Mouse (Mus musculus): ENCODE data around the gene Stxbp4. TPM values are rescaled to one million over a fixed set of nuclear protein-coding genes. Genes with fewer than 3 reads are reported as not detected.
A peak's percentile ranks its signal among the peaks of the same experiment; 100 is the strongest.

Stxbp4 gene
- polyA plus RNA-seq, 1 experiment from 2014 or later: 1.9 TPM

DNA sequence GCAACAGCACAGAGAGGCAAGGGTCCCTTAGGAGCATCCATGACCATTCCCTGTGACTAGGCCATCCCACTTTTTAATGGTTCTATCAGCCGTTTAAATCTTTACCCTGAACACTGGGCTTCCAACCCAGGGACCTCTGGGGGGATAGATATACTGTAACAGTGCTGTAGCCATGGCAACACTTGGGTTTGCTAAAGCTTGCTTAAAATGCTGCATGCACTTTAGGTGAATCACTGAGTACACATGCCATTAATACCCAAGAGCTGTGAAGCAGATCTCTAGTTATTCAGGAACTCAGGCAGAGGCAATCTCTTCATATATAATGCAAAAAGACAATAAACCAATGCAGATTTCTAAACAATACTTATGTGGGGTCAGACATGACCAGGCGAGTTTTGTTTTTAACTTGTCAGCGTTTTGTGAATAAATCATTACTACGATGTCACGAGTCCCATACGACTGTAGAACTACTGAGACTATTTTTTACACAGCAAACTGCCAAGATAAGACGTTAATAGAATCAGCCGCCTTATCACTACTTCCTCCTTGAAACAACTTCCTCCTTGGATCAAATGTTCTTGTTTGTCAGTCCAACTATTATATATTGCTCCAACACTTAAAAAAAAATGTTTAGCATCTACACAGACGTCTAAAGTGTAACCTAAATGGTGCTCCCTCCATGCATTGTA lies 79.4 kb downstream of the Stxbp4 start:
- 32% methylated on average over 9 of the region's 9 CpGs for WGBS (ENCODE audit: insufficient replicate concordance)
- H3K27me3 ChIP-seq (ENCODE audit: insufficient read depth, low read length): no peaks in the 10 kb centered on the region
- H3K4me1 ChIP-seq (ENCODE audit: insufficient read depth): no peaks in the 10 kb centered on the region
- H3K4me3 ChIP-seq (ENCODE audit: low read depth, low read length): no peak overlapping the region
- H3K27ac ChIP-seq (ENCODE audit: low read depth): no peak overlapping the region
- DNase-seq (no peak), ATAC-seq (no peak)
- H3K36me3 ChIP-seq (replicated peaks; ENCODE audit: insufficient read depth, low read length): no peaks in the 10 kb centered on the region
- H3K4me2 ChIP-seq (ENCODE audit: low read depth, low read length): no peak overlapping the region
- H3K9ac ChIP-seq (replicated peaks): no peak overlapping the region
- TF ChIP-seq CTCF (IDR thresholded peaks at IDR 0.05; ENCODE audit: low read depth) (no peak), EP300 (IDR thresholded peaks at IDR 0.05; ENCODE audit: low read depth) (no peak)
- no peaks in the 10 kb centered on the region for H3K9me3 ChIP-seq (ENCODE audit: low read length)

DNA sequence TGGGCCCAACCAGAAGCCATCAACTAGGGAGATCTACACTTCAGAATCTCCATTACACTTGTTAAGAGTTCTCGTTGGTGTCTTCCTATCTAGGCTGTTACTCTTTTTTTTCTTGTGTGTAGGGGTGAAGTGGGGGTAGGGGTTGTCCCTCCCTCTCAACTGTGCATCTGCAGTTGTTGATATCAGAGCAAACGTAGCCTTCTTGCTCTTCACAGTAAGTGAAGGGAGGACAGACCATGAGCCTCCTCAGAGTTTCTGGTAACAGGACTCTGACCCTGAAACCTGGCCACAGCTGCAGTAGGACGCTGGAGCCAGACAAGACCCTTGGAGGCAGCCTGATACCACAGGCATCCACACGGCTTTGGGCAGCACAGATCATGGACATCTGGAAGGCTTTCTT lies 81.4 kb downstream of the Stxbp4 start:
- Histone ChIP-seq H3K4me1 (ENCODE audit: insufficient read depth) (no peaks in the 10 kb centered on the region), H3K36me3 (replicated peaks; ENCODE audit: insufficient read depth, low read length) (no peaks in the 10 kb centered on the region), H3K9ac (replicated peaks) (no peak overlapping the region), H3K4me3 (ENCODE audit: low read depth, low read length) (no peak overlapping the region), H3K9me3 (ENCODE audit: low read length) (no peaks in the 10 kb centered on the region), H3K27me3 (ENCODE audit: insufficient read depth, low read length) (no peaks in the 10 kb centered on the region), H3K4me2 (ENCODE audit: low read depth, low read length) (no peak overlapping the region), H3K27ac (ENCODE audit: low read depth) (no peak overlapping the region)
- 52% methylated on average over 4 of the region's 4 CpGs for WGBS (ENCODE audit: insufficient replicate concordance)
- DNase-seq (no peak), ATAC-seq (no peak)
- TF ChIP-seq CTCF (IDR thresholded peaks at IDR 0.05; ENCODE audit: low read depth) (no peak), EP300 (IDR thresholded peaks at IDR 0.05; ENCODE audit: low read depth) (no peak)

DNA sequence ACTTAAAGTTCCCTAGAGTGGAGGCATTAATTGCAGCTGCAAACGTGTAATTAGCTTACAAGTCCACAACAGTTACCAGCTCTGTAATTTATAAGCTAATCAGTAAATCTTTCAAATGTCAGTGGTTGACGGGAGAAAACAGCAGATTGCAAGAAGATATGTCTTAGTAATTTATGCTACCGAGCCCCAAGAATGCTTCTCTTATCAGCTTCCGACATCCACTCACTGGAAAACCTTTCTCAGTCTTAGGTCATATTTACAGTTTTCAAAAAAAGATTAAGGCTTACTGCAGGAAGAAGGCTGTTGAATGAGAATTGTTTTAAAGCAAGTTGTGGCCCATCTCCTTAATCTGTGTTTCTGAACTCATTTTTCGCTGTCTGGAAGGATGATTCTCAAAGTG lies 83.9 kb downstream of the Stxbp4 start:
- Histone ChIP-seq H3K27ac (ENCODE audit: low read depth) (no peak overlapping the region), H3K4me3 (ENCODE audit: low read depth, low read length) (no peak overlapping the region), H3K27me3 (ENCODE audit: insufficient read depth, low read length) (no peaks in the 10 kb centered on the region), H3K4me2 (ENCODE audit: low read depth, low read length) (no peak overlapping the region), H3K9ac (replicated peaks) (no peak overlapping the region), H3K4me1 (ENCODE audit: insufficient read depth) (no peaks in the 10 kb centered on the region), H3K9me3 (ENCODE audit: low read length) (no peaks in the 10 kb centered on the region), H3K36me3 (replicated peaks; ENCODE audit: insufficient read depth, low read length) (no peaks in the 10 kb centered on the region)
- TF ChIP-seq CTCF (IDR thresholded peaks at IDR 0.05; ENCODE audit: low read depth) (no peak), EP300 (IDR thresholded peaks at IDR 0.05; ENCODE audit: low read depth) (no peak)
- DNase-seq: no peak
- no peak for ATAC-seq
- WGBS (ENCODE audit: insufficient replicate concordance): 37% methylated on average over 5 of the region's 5 CpGs

DNA sequence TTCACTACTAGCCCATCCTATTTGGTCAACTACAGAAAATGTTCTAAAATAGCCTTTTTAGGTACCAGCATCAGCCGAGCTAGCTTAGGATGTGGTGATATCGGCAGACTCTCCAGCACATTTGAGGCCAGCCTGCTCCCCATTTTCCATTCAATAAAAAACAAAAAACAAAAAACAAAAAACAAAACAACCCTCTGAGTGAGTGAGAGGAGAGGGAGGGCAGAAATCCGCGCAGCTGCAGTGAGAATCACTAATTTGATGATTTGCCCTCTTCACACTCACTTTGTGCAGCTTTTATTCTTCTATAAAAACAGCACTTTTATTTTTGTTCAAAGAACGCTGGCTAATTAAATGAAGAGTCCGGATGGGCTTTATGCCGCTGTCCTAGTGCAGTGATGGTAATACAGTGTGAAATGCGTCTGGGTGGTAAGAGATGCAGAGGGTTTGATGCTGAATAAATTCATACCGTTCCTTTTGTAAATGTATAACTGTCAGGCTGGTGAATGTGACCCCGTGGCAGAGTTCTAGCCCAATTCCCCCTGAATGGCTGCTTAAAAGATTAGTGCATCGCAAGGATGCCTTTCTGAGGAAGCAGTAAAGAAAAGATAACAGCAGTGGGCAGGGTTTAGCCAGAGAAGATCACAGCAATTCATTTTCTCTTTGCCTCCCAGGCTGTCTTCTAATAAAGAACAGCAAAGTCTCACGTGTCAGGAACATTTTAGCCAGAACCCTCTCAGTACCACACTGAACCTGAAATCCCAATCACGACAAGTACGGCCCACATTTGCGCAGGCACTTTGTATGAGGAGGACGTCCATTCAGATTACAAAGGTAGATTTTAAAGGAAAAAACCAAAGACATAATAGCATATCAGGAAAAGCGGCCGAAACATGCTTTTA lies 85.3 kb downstream of the Stxbp4 start:
- Histone ChIP-seq H3K27me3 (ENCODE audit: insufficient read depth, low read length) (no peaks in the 10 kb centered on the region), H3K9me3 (ENCODE audit: low read length) (no peaks in the 10 kb centered on the region), H3K4me2 (ENCODE audit: low read depth, low read length) (no peak overlapping the region), H3K27ac (ENCODE audit: low read depth) (no peak overlapping the region), H3K4me1 (ENCODE audit: insufficient read depth) (no peaks in the 10 kb centered on the region), H3K9ac (replicated peaks) (no peak overlapping the region), H3K4me3 (ENCODE audit: low read depth, low read length) (no peak overlapping the region), H3K36me3 (replicated peaks; ENCODE audit: insufficient read depth, low read length) (no peaks in the 10 kb centered on the region)
- ATAC-seq (no peak), DNase-seq (no peak)
- TF ChIP-seq EP300 (IDR thresholded peaks at IDR 0.05; ENCODE audit: low read depth) (no peak), CTCF (IDR thresholded peaks at IDR 0.05; ENCODE audit: low read depth) (no peak)
- 69% methylated on average over 18 of the region's 18 CpGs for WGBS (ENCODE audit: insufficient replicate concordance)

GRCm38 (mm10) chr11:90548560-90548959 lies 89.3 kb downstream of the Stxbp4 start:
- Histone ChIP-seq H3K27ac (ENCODE audit: low read depth) (no peak overlapping the region), H3K9me3 (ENCODE audit: low read length) (no peaks in the 10 kb centered on the region), H3K4me2 (ENCODE audit: low read depth, low read length) (no peak overlapping the region), H3K36me3 (replicated peaks; ENCODE audit: insufficient read depth, low read length) (no peaks in the 10 kb centered on the region), H3K27me3 (ENCODE audit: insufficient read depth, low read length) (no peaks in the 10 kb centered on the region), H3K4me1 (ENCODE audit: insufficient read depth) (no peaks in the 10 kb centered on the region), H3K9ac (replicated peaks) (no peak overlapping the region), H3K4me3 (ENCODE audit: low read depth, low read length) (no peak overlapping the region)
- DNase-seq (no peak), ATAC-seq (no peak)
- TF ChIP-seq CTCF (IDR thresholded peaks at IDR 0.05; ENCODE audit: low read depth) (no peak), EP300 (IDR thresholded peaks at IDR 0.05; ENCODE audit: low read depth) (no peak)
- WGBS (ENCODE audit: insufficient replicate concordance): 76% methylated on average over 13 of the region's 13 CpGs

DNA sequence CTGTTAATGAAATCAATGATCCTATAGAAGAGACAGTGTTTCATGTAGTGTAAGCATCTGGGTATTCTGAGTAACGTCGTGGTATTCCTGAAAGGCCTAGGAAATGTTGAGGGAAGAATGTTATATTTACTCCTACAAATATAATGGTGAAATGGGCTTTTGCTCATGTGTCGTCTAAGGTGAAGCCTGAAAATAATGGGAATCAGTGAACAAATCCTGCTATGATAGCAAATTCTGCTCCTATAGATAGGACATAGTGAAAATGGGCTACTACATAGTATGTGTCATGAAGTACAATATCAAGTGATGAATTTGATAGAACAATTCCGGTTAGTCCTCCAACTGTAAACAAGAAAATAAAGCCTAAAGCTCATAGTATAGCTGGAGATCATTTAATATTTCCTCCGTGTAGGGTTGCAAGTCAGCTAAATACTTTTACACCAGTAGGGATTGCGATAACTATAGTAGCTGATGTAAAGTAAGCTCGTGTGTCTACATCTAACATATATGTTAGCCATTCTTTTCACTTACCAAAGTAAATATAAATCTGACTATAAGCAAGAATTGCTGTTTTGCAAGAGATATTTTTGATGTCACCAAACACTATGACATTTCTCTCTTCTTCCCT lies 99.1 kb downstream of the Stxbp4 start:
- WGBS (ENCODE audit: insufficient replicate concordance): 87% methylated on average over 7 of the region's 7 CpGs
- H3K4me3 ChIP-seq (ENCODE audit: low read depth, low read length): no peak overlapping the region
- H3K9me3 ChIP-seq (ENCODE audit: low read length): no peaks in the 10 kb centered on the region
- H3K4me1 ChIP-seq (ENCODE audit: insufficient read depth): no peaks in the 10 kb centered on the region
- ATAC-seq (0 out of 2 replicates have a peak, but pooled peaks have one; percentile 51), DNase-seq (no peak)
- no peak overlapping the region for H3K27ac ChIP-seq (ENCODE audit: low read depth)
- TF ChIP-seq CTCF (IDR thresholded peaks at IDR 0.05; ENCODE audit: low read depth) (no peak), EP300 (IDR thresholded peaks at IDR 0.05; ENCODE audit: low read depth) (no peak)
- no peaks in the 10 kb centered on the region for H3K27me3 ChIP-seq (ENCODE audit: insufficient read depth, low read length)
- no peak overlapping the region for H3K9ac ChIP-seq (replicated peaks)
- H3K36me3 ChIP-seq (replicated peaks; ENCODE audit: insufficient read depth, low read length): no peaks in the 10 kb centered on the region
- H3K4me2 ChIP-seq (ENCODE audit: low read depth, low read length): no peak overlapping the region

All from liver, postnatal 0 days (tissue).